Mouse (Mus musculus): ENCODE results near the gene Wnt10a. TPM values are rescaled to one million over a fixed set of nuclear protein-coding genes. Genes with fewer than 3 reads are reported as not detected.

Gene Wnt10a
- polyA plus RNA-seq, 1 experiment from 2014 or later = 1.6 TPM

DNA sequence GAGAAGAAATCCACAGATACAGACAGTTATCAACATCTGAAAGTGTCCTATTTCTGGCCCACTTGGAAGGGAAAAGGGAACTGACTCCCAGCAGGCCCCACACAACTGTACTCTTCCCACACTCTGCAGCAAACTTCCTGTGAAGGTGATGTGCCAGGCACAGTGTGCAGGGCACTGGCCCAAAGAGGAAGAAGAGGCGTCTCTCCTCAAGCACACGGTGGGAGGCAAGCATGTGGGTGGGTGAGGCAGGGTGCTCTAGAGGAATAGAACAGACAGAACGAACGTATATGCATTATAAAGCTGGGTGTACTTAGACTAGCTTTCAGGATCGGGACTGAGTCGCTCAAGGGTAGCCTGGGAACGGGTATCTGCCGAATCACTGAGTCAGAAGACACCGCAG is 38.7 kb downstream of the Wnt10a start:
- 76% methylated on average over 9 of the region's 9 CpGs for WGBS
- Histone ChIP-seq H3K4me1 (ENCODE audit: control insufficient read depth, insufficient read depth, low read length) (no peaks in the 10 kb centered on the region), H3K4me2 (ENCODE audit: low read depth, low read length) (no peak overlapping the region), H3K27me3 (ENCODE audit: control insufficient read depth, insufficient read depth, low read length) (no peaks in the 10 kb centered on the region), H3K4me3 (ENCODE audit: low read depth, low read length) (no peak overlapping the region), H3K9ac (replicated peaks; ENCODE audit: low read length) (no peak overlapping the region), H3K9me3 (replicated peaks; ENCODE audit: control insufficient read depth, low read length) (no peaks in the 10 kb centered on the region), H3K36me3 (replicated peaks; ENCODE audit: control insufficient read depth, insufficient read depth, low read depth, low read length) (no peaks in the 10 kb centered on the region), H3K27ac (replicated peaks; ENCODE audit: low read depth, low read length) (no peak overlapping the region)
- ATAC-seq (replicated peaks; ENCODE audit: insufficient number of reproducible peaks, low FRiP score, low TSS enrichment, low read depth) (no peak), DNase-seq (ENCODE audit: low spot score) (no peak)

DNA sequence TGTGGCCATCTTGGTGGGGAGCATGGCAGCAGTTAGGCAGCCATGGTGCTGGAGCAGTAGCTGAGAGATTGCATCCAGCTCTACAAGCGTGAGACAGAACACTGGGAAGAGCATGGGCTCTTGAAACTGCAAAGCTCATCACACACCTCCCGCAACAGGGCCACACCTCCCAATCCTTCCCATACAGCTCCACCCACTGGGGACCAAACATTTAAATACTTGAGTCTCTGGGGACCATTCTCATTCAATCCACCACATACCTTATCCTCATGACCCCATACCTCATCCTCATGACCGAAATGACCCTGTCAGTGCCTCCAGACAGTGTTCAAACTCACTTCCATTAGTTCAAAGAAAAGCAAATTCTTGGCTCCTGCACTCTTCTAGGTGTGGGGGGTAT is 41.9 kb downstream of the Wnt10a start:
- WGBS = 85% methylated on average over 3 of the region's 3 CpGs
- H3K9ac ChIP-seq (replicated peaks; ENCODE audit: low read length) = no peak overlapping the region

DNA sequence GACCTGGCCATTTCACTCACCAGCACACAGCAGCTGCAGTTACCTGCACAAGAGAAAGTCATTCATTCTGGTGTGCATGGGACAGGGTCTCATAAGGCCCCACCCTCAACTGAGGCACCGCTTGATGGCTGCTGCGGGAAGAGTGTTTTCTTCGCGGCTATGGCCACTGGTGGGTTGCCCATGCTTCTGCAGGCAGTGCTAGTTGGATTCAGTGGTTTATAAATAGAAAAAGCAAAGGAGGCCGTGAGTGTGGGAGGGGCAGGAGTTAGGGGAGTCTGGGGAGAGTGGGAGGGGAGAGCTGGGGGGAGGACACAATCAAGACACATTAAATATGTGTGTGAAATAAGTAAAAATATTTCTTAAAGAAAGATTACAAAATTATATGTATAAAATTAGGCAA is 51.8 kb downstream of the Wnt10a start:
- H3K27ac ChIP-seq (replicated peaks; ENCODE audit: low read depth, low read length) = no peak overlapping the region
- no peaks in the 10 kb centered on the region for H3K27me3 ChIP-seq (ENCODE audit: control insufficient read depth, insufficient read depth, low read length)
- WGBS = 91% methylated on average over 5 of the region's 5 CpGs
- no peak for DNase-seq (ENCODE audit: low spot score)
- H3K36me3 ChIP-seq (replicated peaks; ENCODE audit: control insufficient read depth, insufficient read depth, low read depth, low read length) = no peaks in the 10 kb centered on the region
- H3K4me3 ChIP-seq (ENCODE audit: low read depth, low read length) = no peak overlapping the region
- no peak overlapping the region for H3K9ac ChIP-seq (replicated peaks; ENCODE audit: low read length)
- H3K4me2 ChIP-seq (ENCODE audit: low read depth, low read length) = no peak overlapping the region
- no peak for ATAC-seq (replicated peaks; ENCODE audit: insufficient number of reproducible peaks, low FRiP score, low TSS enrichment, low read depth)
- H3K9me3 ChIP-seq (replicated peaks; ENCODE audit: control insufficient read depth, low read length) = no peaks in the 10 kb centered on the region
- no peaks in the 10 kb centered on the region for H3K4me1 ChIP-seq (ENCODE audit: control insufficient read depth, insufficient read depth, low read length)

More for the DNA sequence above, 41.9 kb downstream of the Wnt10a start:
- DNase-seq (ENCODE audit: low spot score) = no peak
- H3K4me3 ChIP-seq (ENCODE audit: low read depth, low read length) = no peak overlapping the region
- H3K4me1 ChIP-seq (ENCODE audit: control insufficient read depth, insufficient read depth, low read length) = no peaks in the 10 kb centered on the region
- no peaks in the 10 kb centered on the region for H3K36me3 ChIP-seq (replicated peaks; ENCODE audit: control insufficient read depth, insufficient read depth, low read depth, low read length)
- H3K4me2 ChIP-seq (ENCODE audit: low read depth, low read length) = no peak overlapping the region
- no peaks in the 10 kb centered on the region for H3K27me3 ChIP-seq (ENCODE audit: control insufficient read depth, insufficient read depth, low read length)
- ATAC-seq (replicated peaks; ENCODE audit: insufficient number of reproducible peaks, low FRiP score, low TSS enrichment, low read depth) = no peak
- no peak overlapping the region for H3K27ac ChIP-seq (replicated peaks; ENCODE audit: low read depth, low read length)
- no peaks in the 10 kb centered on the region for H3K9me3 ChIP-seq (replicated peaks; ENCODE audit: control insufficient read depth, low read length)

DNA sequence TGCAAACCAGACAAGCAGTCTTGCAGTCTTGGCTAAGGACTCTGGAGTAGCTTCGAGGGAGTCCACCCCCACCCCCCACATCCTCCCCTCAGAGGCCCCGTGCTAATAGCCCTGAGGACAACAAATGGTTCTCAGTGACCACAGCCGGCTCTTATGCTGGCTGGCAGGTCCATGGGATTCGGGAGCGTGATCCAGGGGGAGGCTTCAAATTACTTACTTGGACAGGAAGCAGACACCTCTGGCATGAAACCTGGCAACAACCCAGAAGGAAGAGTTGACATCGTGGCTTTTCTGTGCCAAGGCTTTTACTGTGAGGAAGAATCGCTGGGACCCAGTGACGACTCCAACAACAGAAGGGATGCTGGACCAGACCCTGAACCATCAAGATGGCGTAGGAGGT is 55.0 kb downstream of the Wnt10a start:
- Histone ChIP-seq H3K27ac (replicated peaks; ENCODE audit: low read depth, low read length) (no peak overlapping the region), H3K36me3 (replicated peaks; ENCODE audit: control insufficient read depth, insufficient read depth, low read depth, low read length) (no peaks in the 10 kb centered on the region), H3K4me3 (ENCODE audit: low read depth, low read length) (no peak overlapping the region), H3K27me3 (ENCODE audit: control insufficient read depth, insufficient read depth, low read length) (peaks cover 15% of the 10 kb centered on the region), H3K9me3 (replicated peaks; ENCODE audit: control insufficient read depth, low read length) (no peaks in the 10 kb centered on the region), H3K4me1 (ENCODE audit: control insufficient read depth, insufficient read depth, low read length) (no peaks in the 10 kb centered on the region), H3K9ac (replicated peaks; ENCODE audit: low read length) (no peak overlapping the region), H3K4me2 (ENCODE audit: low read depth, low read length) (no peak overlapping the region)
- WGBS = 32% methylated on average over 9 of the region's 9 CpGs
- ATAC-seq (replicated peaks; ENCODE audit: insufficient number of reproducible peaks, low FRiP score, low TSS enrichment, low read depth) = no peak
- DNase-seq (ENCODE audit: low spot score) = no peak

DNA sequence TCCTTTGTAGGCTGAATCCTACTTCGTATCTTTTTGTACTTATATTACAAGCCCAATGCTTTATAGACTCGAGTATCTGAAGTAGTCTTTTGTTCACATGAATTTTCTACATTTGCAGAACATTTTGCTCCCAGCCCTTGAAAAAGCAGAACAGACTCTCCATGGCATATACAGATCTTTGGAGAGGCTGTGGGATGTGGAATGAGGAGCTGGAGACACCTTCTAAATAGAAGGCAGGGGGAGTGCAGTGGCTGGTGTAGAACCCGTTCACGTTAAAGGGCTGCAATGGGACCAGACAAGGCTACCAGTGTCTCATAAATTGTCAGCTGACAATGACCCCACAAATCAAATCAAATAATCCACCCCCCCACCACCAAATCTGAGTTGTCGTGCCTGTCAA is 57.6 kb downstream of the Wnt10a start:
- Histone ChIP-seq H3K9me3 (replicated peaks; ENCODE audit: control insufficient read depth, low read length) (no peaks in the 10 kb centered on the region), H3K27ac (replicated peaks; ENCODE audit: low read depth, low read length) (no peak overlapping the region), H3K4me1 (ENCODE audit: control insufficient read depth, insufficient read depth, low read length) (no peaks in the 10 kb centered on the region), H3K4me2 (ENCODE audit: low read depth, low read length) (no peak overlapping the region), H3K9ac (replicated peaks; ENCODE audit: low read length) (no peak overlapping the region), H3K4me3 (ENCODE audit: low read depth, low read length) (no peak overlapping the region), H3K36me3 (replicated peaks; ENCODE audit: control insufficient read depth, insufficient read depth, low read depth, low read length) (no peaks in the 10 kb centered on the region), H3K27me3 (ENCODE audit: control insufficient read depth, insufficient read depth, low read length) (peaks cover 23% of the 10 kb centered on the region)
- ATAC-seq (replicated peaks; ENCODE audit: insufficient number of reproducible peaks, low FRiP score, low TSS enrichment, low read depth) = no peak
- DNase-seq (ENCODE audit: low spot score) = no peak
- WGBS = 63% methylated on average over 5 of the region's 5 CpGs

DNA sequence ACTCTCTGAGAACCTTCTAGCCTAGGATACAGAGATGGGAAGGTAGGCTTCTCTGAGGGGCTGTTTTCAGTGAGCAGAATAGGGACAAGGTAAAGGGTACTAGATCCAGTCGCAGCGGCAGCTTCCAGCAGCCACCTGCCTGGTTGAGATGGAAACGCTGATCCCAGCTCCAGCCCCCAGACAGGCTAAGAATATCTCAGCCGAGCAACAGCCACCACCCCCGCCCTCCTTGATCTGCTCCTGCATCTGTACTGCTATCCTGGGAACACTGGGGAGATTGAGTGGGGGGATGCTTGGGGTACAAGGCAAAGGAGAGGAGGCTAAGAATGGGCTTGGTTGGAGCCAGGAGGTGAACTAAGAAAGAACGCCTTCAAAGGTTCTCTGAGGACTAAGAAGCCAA is 58.9 kb downstream of the Wnt10a start:
- ATAC-seq (replicated peaks; ENCODE audit: insufficient number of reproducible peaks, low FRiP score, low TSS enrichment, low read depth) = no peak
- H3K4me3 ChIP-seq (ENCODE audit: low read depth, low read length) = no peak overlapping the region
- DNase-seq (ENCODE audit: low spot score) = no peak
- WGBS = 19% methylated on average over 6 of the region's 6 CpGs
- no peak overlapping the region for H3K9ac ChIP-seq (replicated peaks; ENCODE audit: low read length)
- no peaks in the 10 kb centered on the region for H3K4me1 ChIP-seq (ENCODE audit: control insufficient read depth, insufficient read depth, low read length)
- no peaks in the 10 kb centered on the region for H3K36me3 ChIP-seq (replicated peaks; ENCODE audit: control insufficient read depth, insufficient read depth, low read depth, low read length)
- no peak overlapping the region for H3K4me2 ChIP-seq (ENCODE audit: low read depth, low read length)
- no peak overlapping the region for H3K27ac ChIP-seq (replicated peaks; ENCODE audit: low read depth, low read length)
- peaks cover 28% of the 10 kb centered on the region for H3K27me3 ChIP-seq (ENCODE audit: control insufficient read depth, insufficient read depth, low read length)
- H3K9me3 ChIP-seq (replicated peaks; ENCODE audit: control insufficient read depth, low read length) = no peaks in the 10 kb centered on the region

DNA sequence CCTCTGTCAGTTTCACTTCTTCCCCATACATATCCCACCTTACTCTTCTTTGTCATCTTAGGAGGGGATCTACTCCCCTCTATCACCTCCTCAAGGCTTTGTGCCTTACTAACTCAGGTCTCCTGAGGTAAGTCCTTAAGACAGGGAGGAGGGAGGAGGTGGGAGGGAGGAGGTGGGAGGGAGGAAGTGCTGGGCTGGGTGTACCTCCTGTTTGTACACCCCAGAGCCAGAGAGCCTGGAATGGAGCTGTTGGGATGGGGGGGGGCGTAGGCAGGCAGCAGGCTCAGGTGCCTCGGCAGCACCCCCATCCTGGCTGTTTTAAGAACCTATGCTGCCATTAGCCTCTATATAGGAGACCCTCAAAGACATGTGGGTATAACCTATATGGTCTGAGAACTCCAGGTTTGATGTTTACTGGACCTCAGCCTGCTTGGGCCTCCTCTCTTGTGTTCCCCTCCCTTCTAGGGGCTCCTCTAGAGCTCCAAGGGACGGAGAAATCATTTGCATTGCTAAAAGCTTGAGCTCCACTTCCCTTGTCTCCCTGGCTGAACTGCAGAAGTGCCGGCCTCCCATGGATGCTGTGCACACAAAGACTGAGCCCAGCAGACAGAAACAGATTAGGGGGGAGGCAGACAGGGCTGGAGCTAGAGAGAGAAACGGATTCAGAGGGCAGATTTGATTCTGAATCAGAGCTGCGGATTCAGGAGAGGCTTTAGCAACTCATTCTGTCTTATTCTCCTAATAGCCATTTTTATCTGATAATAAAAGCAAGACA is 59.9 kb downstream of the Wnt10a start:
- Histone ChIP-seq H3K36me3 (replicated peaks; ENCODE audit: control insufficient read depth, insufficient read depth, low read depth, low read length) (no peaks in the 10 kb centered on the region), H3K4me3 (ENCODE audit: low read depth, low read length) (no peak overlapping the region), H3K9ac (replicated peaks; ENCODE audit: low read length) (no peak overlapping the region), H3K27ac (replicated peaks; ENCODE audit: low read depth, low read length) (no peak overlapping the region), H3K4me1 (ENCODE audit: control insufficient read depth, insufficient read depth, low read length) (no peaks in the 10 kb centered on the region), H3K27me3 (ENCODE audit: control insufficient read depth, insufficient read depth, low read length) (peaks cover 37% of the 10 kb centered on the region), H3K9me3 (replicated peaks; ENCODE audit: control insufficient read depth, low read length) (no peaks in the 10 kb centered on the region), H3K4me2 (ENCODE audit: low read depth, low read length) (no peak overlapping the region)
- 14% methylated on average over 6 of the region's 6 CpGs for WGBS
- ATAC-seq (replicated peaks; ENCODE audit: insufficient number of reproducible peaks, low FRiP score, low TSS enrichment, low read depth) (no peak), DNase-seq (ENCODE audit: low spot score) (no peak)
